Mouse (Mus musculus) midbrain, embryonic 10.5 days (tissue): Measurements from ENCODE around the gene N4bp2l2. TPM values are rescaled to one million over a fixed set of nuclear protein-coding genes. Genes with fewer than 3 reads are reported as not detected.

ENCODE experiments used
- DNase-seq: peaks from one replicate; pipeline ENCODE4 v3.0.0-alpha.2; 2017; ENCODE audit warnings: low spot score
- H3K27ac ChIP-seq: fragments of 300-500 bp; sonication (generic); replicated peaks from 2 replicates; pipeline ENCODE4 v1.5.1; 2016; ENCODE audit warnings: mild to moderate bottlenecking
- H3K27me3 ChIP-seq: fragments of 300-500 bp; sonication (generic); 2 replicates; pipeline ENCODE4 v1.6.1; 2016; ENCODE audit warnings: low read depth, mild to moderate bottlenecking; ENCODE audit not compliant: poor library complexity, severe bottlenecking
- H3K36me3 ChIP-seq: fragments of 300-500 bp; sonication (generic); 2 replicates; pipeline ENCODE4 v1.6.1; 2016; ENCODE audit warnings: mild to moderate bottlenecking, moderate library complexity
- H3K4me1 ChIP-seq: fragments of 300-500 bp; sonication (generic); 2 replicates; pipeline ENCODE4 v1.6.1; 2016
- H3K4me3 ChIP-seq: fragments of 300-500 bp; sonication (generic); 2 replicates; pipeline ENCODE4 v1.5.1; 2016; ENCODE audit warnings: mild to moderate bottlenecking, moderate library complexity
- H3K9me3 ChIP-seq: fragments of 300-500 bp; sonication (generic); replicated peaks from 2 replicates; pipeline ENCODE4 v1.6.1; 2016; ENCODE audit warnings: mild to moderate bottlenecking
- WGBS: fragments of 180-500 bp; shearing (Covaris S2); methylation state at CpG from one replicate; pipeline ENCODE4 v1.1.7; 2016; 5-methylcytosine and 5-hydroxymethylcytosine counted together
- polyA plus RNA-seq: library from polyadenylated mRNA; unstranded; fragments of >200 nt; fragmentation: Nextera tagmentation; extraction: Ambion mirVana; gene quantifications from 2 replicates; pipeline ENCODE4 v1.2.1, GENCODE M21; 2016

N4bp2l2 gene
- polyA plus RNA-seq, 1 experiment from 2014 or later = 30.3 TPM

- Histone ChIP-seq H3K36me3 (peaks cover 26% of the 10 kb centered on the region), H3K4me1 (no peaks in the 10 kb centered on the region), H3K27me3 (no peaks in the 10 kb centered on the region), H3K4me3 (no peak overlapping the region), H3K9me3 (no peaks in the 10 kb centered on the region), H3K27ac (no peak overlapping the region)
- 97% methylated on average over 1 of the region's 1 CpGs for WGBS
- no peak for DNase-seq
These were observed 36.7 kb downstream of the N4bp2l2 start for GRCm38 (mm10) chr5:150629272-150629671.

GRCm38 (mm10) chr5:150625528-150625927 is 40.5 kb downstream of the N4bp2l2 start:
- Histone ChIP-seq H3K9me3 (no peaks in the 10 kb centered on the region), H3K27ac (no peak overlapping the region), H3K4me3 (no peak overlapping the region), H3K4me1 (no peaks in the 10 kb centered on the region), H3K27me3 (no peaks in the 10 kb centered on the region), H3K36me3 (peaks cover 12% of the 10 kb centered on the region; the same call in 1 of the 2 replicates)
- WGBS = 92% methylated on average over 7 of the region's 7 CpGs
- no peak for DNase-seq

- Histone ChIP-seq H3K4me1 (no peaks in the 10 kb centered on the region), H3K27me3 (no peaks in the 10 kb centered on the region), H3K27ac (no peak overlapping the region), H3K4me3 (no peak overlapping the region), H3K9me3 (no peaks in the 10 kb centered on the region), H3K36me3 (peaks cover 8% of the 10 kb centered on the region; the same call in 1 of the 2 replicates)
- no peak for DNase-seq
- 68% methylated on average over 1 of the region's 1 CpGs for WGBS
These were observed 43.2 kb downstream of the N4bp2l2 start for GRCm38 (mm10) chr5:150622792-150623191.

GRCm38 (mm10) chr5:150621592-150621991 is 44.4 kb downstream of the N4bp2l2 start:
- WGBS = 95% methylated on average over 3 of the region's 3 CpGs
- H3K9me3 ChIP-seq = no peaks in the 10 kb centered on the region
- no peaks in the 10 kb centered on the region for H3K27me3 ChIP-seq
- no peaks in the 10 kb centered on the region for H3K4me1 ChIP-seq
- DNase-seq = no peak
- no peak overlapping the region for H3K27ac ChIP-seq
- H3K36me3 ChIP-seq = peaks cover 8% of the 10 kb centered on the region; the same call in 1 of the 2 replicates
- no peak overlapping the region for H3K4me3 ChIP-seq

GRCm38 (mm10) chr5:150620588-150621135 is 45.3 kb downstream of the N4bp2l2 start:
- no peak overlapping the region for H3K4me3 ChIP-seq
- 85% methylated on average over 7 of the region's 7 CpGs for WGBS

GRCm38 (mm10) chr5:150618599-150619355 is 47.2 kb downstream of the N4bp2l2 start:
- H3K9me3 ChIP-seq = no peaks in the 10 kb centered on the region

More at GRCm38 (mm10) chr5:150620588-150621135, 45.3 kb downstream of the N4bp2l2 start:
- H3K36me3 ChIP-seq = peaks cover 7% of the 10 kb centered on the region; the same call in 1 of the 2 replicates
- H3K9me3 ChIP-seq = no peaks in the 10 kb centered on the region
- H3K27me3 ChIP-seq = no peaks in the 10 kb centered on the region
- no peak for DNase-seq
- no peaks in the 10 kb centered on the region for H3K4me1 ChIP-seq
- H3K27ac ChIP-seq = no peak overlapping the region

DNA sequence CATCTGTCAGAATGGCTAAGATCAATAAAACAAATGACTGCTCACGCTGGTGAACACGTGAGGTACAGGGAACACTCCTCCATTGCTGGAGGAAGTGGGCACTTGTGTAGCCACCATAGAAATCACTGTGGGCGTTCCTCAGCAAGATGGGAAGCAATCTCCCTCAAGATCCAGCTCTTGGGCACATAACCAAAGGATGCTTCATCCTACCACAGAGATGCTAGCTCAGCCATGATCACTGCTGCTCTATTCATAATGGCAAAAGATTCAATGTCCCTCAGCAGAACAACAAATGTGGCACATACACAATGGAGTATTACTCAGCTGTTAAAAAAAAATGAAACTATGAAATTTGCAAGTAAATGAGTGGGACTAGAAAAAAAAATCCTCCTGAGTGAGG is 49.3 kb downstream of the N4bp2l2 start:
- Histone ChIP-seq H3K4me3 (no peak overlapping the region), H3K27ac (no peak overlapping the region), H3K36me3 (no peaks in the 10 kb centered on the region), H3K9me3 (no peaks in the 10 kb centered on the region), H3K27me3 (no peaks in the 10 kb centered on the region), H3K4me1 (no peaks in the 10 kb centered on the region)
- DNase-seq = no peak
- 76% methylated on average over 3 of the region's 3 CpGs for WGBS

More at GRCm38 (mm10) chr5:150618599-150619355, 47.2 kb downstream of the N4bp2l2 start:
- 87% methylated on average over 10 of the region's 10 CpGs for WGBS
- H3K27me3 ChIP-seq = no peaks in the 10 kb centered on the region
- no peak for DNase-seq
- H3K4me1 ChIP-seq = no peaks in the 10 kb centered on the region
- no peaks in the 10 kb centered on the region for H3K36me3 ChIP-seq
- H3K4me3 ChIP-seq = no peak overlapping the region
- no peak overlapping the region for H3K27ac ChIP-seq

- no peak overlapping the region for H3K27ac ChIP-seq
- H3K4me1 ChIP-seq = no peaks in the 10 kb centered on the region
- H3K36me3 ChIP-seq = no peaks in the 10 kb centered on the region
- DNase-seq = no peak
- H3K27me3 ChIP-seq = no peaks in the 10 kb centered on the region
- 95% methylated on average over 2 of the region's 2 CpGs for WGBS
- no peaks in the 10 kb centered on the region for H3K9me3 ChIP-seq
- H3K4me3 ChIP-seq = no peak overlapping the region
These were observed 49.8 kb downstream of the N4bp2l2 start for GRCm38 (mm10) chr5:150616216-150616615.

GRCm38 (mm10) chr5:150614054-150614453 is 51.9 kb downstream of the N4bp2l2 start:
- Histone ChIP-seq H3K36me3 (no peaks in the 10 kb centered on the region), H3K9me3 (no peaks in the 10 kb centered on the region), H3K4me3 (no peak overlapping the region), H3K27me3 (no peaks in the 10 kb centered on the region), H3K27ac (no peak overlapping the region), H3K4me1 (no peaks in the 10 kb centered on the region)
- no peak for DNase-seq
- WGBS = 95% methylated on average over 2 of the region's 2 CpGs

DNA sequence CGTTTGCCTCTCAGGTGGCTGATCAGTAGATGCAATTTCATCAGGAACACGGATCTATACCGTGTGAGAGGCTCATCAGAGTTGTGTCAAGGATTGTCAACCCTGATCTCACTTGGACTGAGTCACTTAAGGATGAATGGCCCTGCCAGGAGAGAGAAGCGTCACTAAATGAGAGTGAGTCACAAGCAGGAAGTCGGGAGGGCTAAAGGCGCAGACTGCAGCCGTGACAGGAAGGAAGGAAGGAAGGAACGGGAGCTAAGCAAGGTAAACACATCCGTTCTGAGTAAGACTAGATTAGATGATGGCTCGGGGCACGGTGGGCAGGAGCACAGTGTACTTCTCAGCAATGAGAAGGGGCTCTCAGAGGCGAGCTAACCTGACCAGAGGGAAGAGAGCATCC is 54.3 kb downstream of the N4bp2l2 start:
- 82% methylated on average over 12 of the region's 12 CpGs for WGBS
- Histone ChIP-seq H3K27me3 (no peaks in the 10 kb centered on the region), H3K4me3 (no peak overlapping the region), H3K27ac (no peak overlapping the region), H3K4me1 (no peaks in the 10 kb centered on the region), H3K9me3 (no peaks in the 10 kb centered on the region), H3K36me3 (peaks cover 13% of the 10 kb centered on the region)
- no peak for DNase-seq

DNA sequence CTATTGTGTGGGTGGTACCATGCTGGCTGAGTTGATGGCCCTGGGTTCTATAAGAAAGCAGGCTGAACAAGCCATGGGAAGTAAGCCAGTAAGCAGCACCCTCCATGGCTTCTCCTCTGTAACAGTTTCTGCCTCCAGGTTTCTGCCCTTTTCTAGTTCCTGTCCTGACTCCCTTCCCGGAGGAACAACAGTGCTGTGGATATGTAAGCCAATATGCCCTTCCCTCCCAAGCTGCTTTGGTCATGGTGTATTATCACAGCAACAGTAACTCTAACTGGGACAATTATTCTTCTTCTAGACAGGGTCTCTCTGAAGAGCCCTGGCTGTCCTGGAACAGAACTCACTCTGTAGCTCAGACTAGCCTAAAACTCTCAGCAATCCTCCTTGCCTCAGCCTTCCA is 54.8 kb downstream of the N4bp2l2 start:
- H3K36me3 ChIP-seq = peaks cover 18% of the 10 kb centered on the region
- H3K9me3 ChIP-seq = 0 out of 2 replicates have a peak, but pooled peaks cover 2% of the 10 kb centered on the region
- no peak for DNase-seq
- H3K27me3 ChIP-seq = no peaks in the 10 kb centered on the region
- 89% methylated on average over 1 of the region's 1 CpGs for WGBS
- H3K27ac ChIP-seq = no peak overlapping the region
- H3K4me3 ChIP-seq = no peak overlapping the region
- no peaks in the 10 kb centered on the region for H3K4me1 ChIP-seq

GRCm38 (mm10) chr5:150607631-150608030 is 58.4 kb downstream of the N4bp2l2 start:
- Histone ChIP-seq H3K9me3 (0 out of 2 replicates have a peak, but pooled peaks cover 3% of the 10 kb centered on the region), H3K27me3 (no peaks in the 10 kb centered on the region), H3K4me1 (no peaks in the 10 kb centered on the region), H3K4me3 (no peak overlapping the region), H3K36me3 (peaks cover 20% of the 10 kb centered on the region), H3K27ac (no peak overlapping the region)
- no peak for DNase-seq
- 88% methylated on average over 8 of the region's 8 CpGs for WGBS

GRCm38 (mm10) chr5:150606131-150606530 is 59.9 kb downstream of the N4bp2l2 start:
- Histone ChIP-seq H3K4me3 (no peak overlapping the region), H3K27ac (no peak overlapping the region), H3K9me3 (0 out of 2 replicates have a peak, but pooled peaks cover 3% of the 10 kb centered on the region), H3K36me3 (peaks cover 20% of the 10 kb centered on the region), H3K4me1 (peaks cover 8% of the 10 kb centered on the region; the same call in 1 of the 2 replicates), H3K27me3 (no peaks in the 10 kb centered on the region)
- DNase-seq = no peak
- WGBS = 96% methylated on average over 6 of the region's 6 CpGs
